ENCODE assay signal across 8 mouse cellular contexts in the genomic region with DNA sequence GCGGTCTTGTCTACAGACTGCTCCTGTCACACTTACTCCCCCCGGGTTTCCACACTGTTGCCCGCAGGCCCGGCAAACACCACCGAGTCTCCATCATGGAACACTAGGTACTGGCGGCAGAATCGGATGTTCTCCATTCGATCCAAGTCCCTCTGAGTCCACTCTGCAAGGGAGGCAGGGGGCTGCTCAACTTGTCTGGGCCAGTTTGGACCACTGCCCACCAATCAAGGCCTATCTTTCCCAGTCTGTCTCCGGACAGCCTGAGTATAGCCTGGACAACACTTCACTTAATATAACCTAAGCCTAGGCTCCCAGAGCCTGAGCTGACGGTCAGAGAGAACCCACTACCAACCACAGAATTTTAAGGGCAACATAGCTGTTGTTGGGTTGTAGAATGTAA. TPM values are rescaled to one million over a fixed set of nuclear protein-coding genes. Genes with fewer than 3 reads are reported as not detected.
DNase-seq lines count a peak whose midpoint lies in the region; ATAC-seq and TF ChIP-seq lines count a peak whose summit lies in the region.

No protein-coding gene starts in this region.

- no peaks in the 10 kb centered on the region for H3K9me3 ChIP-seq in heart, embryonic 15.5 days (replicated peaks)
- no peaks in the 10 kb centered on the region for H3K9me3 ChIP-seq in G1E (replicated peaks)
- H3K9me3 ChIP-seq in hindbrain, embryonic 10.5 days, result no peaks in the 10 kb centered on the region
- no peaks in the 10 kb centered on the region for H3K9me3 ChIP-seq in midbrain, embryonic 12.5 days

- H3K27me3 ChIP-seq in heart, embryonic 15.5 days, result no peaks in the 10 kb centered on the region
- no peaks in the 10 kb centered on the region; the same call in 1 of the 2 replicates for H3K27me3 ChIP-seq in G1E (ENCODE audit: insufficient read depth, low read length)
- H3K27me3 ChIP-seq in hindbrain, embryonic 10.5 days (ENCODE audit: insufficient read depth, poor library complexity, severe bottlenecking), result no peaks in the 10 kb centered on the region
- H3K27me3 ChIP-seq in midbrain, embryonic 12.5 days, result no peaks in the 10 kb centered on the region

- H3K36me3 ChIP-seq in heart, embryonic 15.5 days, result peaks cover 39% of the 10 kb centered on the region
- H3K36me3 ChIP-seq in G1E (replicated peaks), result peaks cover 72% of the 10 kb centered on the region
- peaks cover 45% of the 10 kb centered on the region for H3K36me3 ChIP-seq in hindbrain, embryonic 10.5 days
- H3K36me3 ChIP-seq in midbrain, embryonic 12.5 days, result peaks cover 44% of the 10 kb centered on the region

- peak overlapping the region; percentile 84 for H3K27ac ChIP-seq in heart, embryonic 15.5 days
- peak overlapping the region; percentile 93 for H3K27ac ChIP-seq in hindbrain, embryonic 10.5 days
- H3K27ac ChIP-seq in midbrain, embryonic 12.5 days (replicated peaks), result no peak overlapping the region; the same call in 1 of the 2 replicates

- H3K4me2 ChIP-seq in heart, embryonic 15.5 days, result peak overlapping the region; percentile 98
- peak overlapping the region; percentile 95 for H3K4me2 ChIP-seq in midbrain, embryonic 12.5 days (replicated peaks)

- H3K4me3 ChIP-seq in heart, embryonic 15.5 days, result peak overlapping the region; percentile 87
- peak overlapping the region; percentile 94 for H3K4me3 ChIP-seq in G1E (ENCODE audit: low read depth, low read length)
- H3K4me3 ChIP-seq in hindbrain, embryonic 10.5 days, result peak overlapping the region; percentile 94
- H3K4me3 ChIP-seq in midbrain, embryonic 12.5 days, result peak overlapping the region; percentile 88

- H3K9ac ChIP-seq in heart, embryonic 15.5 days, result peak overlapping the region; percentile 86
- peak overlapping the region; percentile 90 for H3K9ac ChIP-seq in midbrain, embryonic 12.5 days (replicated peaks)

- no peak for ATAC-seq in heart, embryonic 15.5 days (replicated peaks; ENCODE audit: insufficient number of reproducible peaks, insufficient read depth, low FRiP score, low read depth)
- ATAC-seq in G1E (ENCODE audit: extremely low read depth, insufficient number of reproducible peaks, low FRiP score, poor library complexity, severe bottlenecking), result no peak
- no peak for ATAC-seq in midbrain, embryonic 12.5 days (ENCODE audit: low FRiP score, low read depth)

- 61% methylated on average over 10 of the region's 10 CpGs for WGBS in heart, embryonic 15.5 days
- 80% methylated on average over 10 of the region's 10 CpGs for whole genome bisulfite sequencing in hindbrain, embryonic 10.5 days
- 75% methylated on average over 10 of the region's 10 CpGs for WGBS in midbrain, embryonic 12.5 days

- TF ChIP-seq CTCF in G1E (IDR thresholded peaks at IDR 0.05; ENCODE audit: low read depth, low read length), result no peak

- no peak for DNase-seq in heart, adult 11 months
- DNase-seq in G1E (ENCODE audit: low spot score), result no peak
- no peak for DNase-seq in hindbrain, embryonic 10.5 days (ENCODE audit: low spot score)
- DNase-seq in adrenal gland, postnatal 10 days, result no peak
- DNase-seq in thymus, postnatal 10 days (ENCODE audit: low spot score in 2 of 2), result no peak
- DNase-seq in gastrocnemius, postnatal 4 days (ENCODE audit: low spot score in 2 of 2), result no peak

- peaks cover 35% of the 10 kb centered on the region for H3K4me1 ChIP-seq in heart, embryonic 15.5 days (replicated peaks)
- peaks cover 76% of the 10 kb centered on the region for H3K4me1 ChIP-seq in G1E (ENCODE audit: insufficient read depth, low read depth, low read length)
- H3K4me1 ChIP-seq in hindbrain, embryonic 10.5 days (replicated peaks), result peaks cover 38% of the 10 kb centered on the region
- peaks cover 28% of the 10 kb centered on the region for H3K4me1 ChIP-seq in midbrain, embryonic 12.5 days

RNA-seq across cellular contexts. Expression of a gene that starts 0.8 kb away (rescaled TPM):
- 46.4 and 65.9 TPM in 2 replicates for polyA plus RNA-seq in heart, embryonic 15.5 days (2015; fragmentation: Nextera tagmentation; extraction: Ambion mirVana)
- 65.0 and 148 TPM in 2 replicates for total RNA-seq in G1E (2014; fragmentation: Nextera tagmentation)
- total RNA-seq in G1E (2017), result 119 and 131 TPM in 2 replicates
- 48.8 and 67.5 TPM in 2 replicates for polyA plus RNA-seq in G1E (2012)
- 77.0 and 83.8 TPM in 2 replicates for polyA plus RNA-seq in hindbrain, embryonic 10.5 days (2016; fragmentation: Nextera tagmentation; extraction: Ambion mirVana)
- 63.2 and 70.2 TPM in 2 replicates for polyA plus RNA-seq in midbrain, embryonic 12.5 days (2016; fragmentation: Nextera tagmentation; extraction: Ambion mirVana)
- 10 to 100 TPM; 72.2 to 81.8 TPM for total RNA-seq in adrenal gland, postnatal 10 days (2021)
- 10 to 100 TPM; 47.7 to 51.5 TPM for total RNA-seq in gastrocnemius, postnatal 4 days (2021)

RNA-seq across cellular contexts. Expression of a gene that starts 10.4 kb away (rescaled TPM):
- 29.8 and 33.3 TPM in 2 replicates for polyA plus RNA-seq in heart, embryonic 15.5 days (2015; fragmentation: Nextera tagmentation; extraction: Ambion mirVana)
- total RNA-seq in G1E (2014; fragmentation: Nextera tagmentation) (104 and 255 TPM in 2 replicates), G1E (2017) (18.6 and 23.5 TPM in 2 replicates)
- polyA plus RNA-seq in G1E (2012), result 39.5 and 74.5 TPM in 2 replicates
- polyA plus RNA-seq in hindbrain, embryonic 10.5 days (2016; fragmentation: Nextera tagmentation; extraction: Ambion mirVana), result 36.6 and 39.1 TPM in 2 replicates
- 41.2 and 43.4 TPM in 2 replicates for polyA plus RNA-seq in midbrain, embryonic 12.5 days (2016; fragmentation: Nextera tagmentation; extraction: Ambion mirVana)
- total RNA-seq in adrenal gland, postnatal 10 days (2021), result 10 to 100 TPM; 54.3 to 71.9 TPM
- 10 to 100 TPM; 83.8 to 94.8 TPM for total RNA-seq in gastrocnemius, postnatal 4 days (2021)

RNA-seq across cellular contexts. Expression of a gene that starts 13.3 kb away (rescaled TPM):
- polyA plus RNA-seq in heart, embryonic 15.5 days (2015; fragmentation: Nextera tagmentation; extraction: Ambion mirVana), result 0.81 TPM in 1 of 2 replicates, not detected in the other
- 7.1 and 11.0 TPM in 2 replicates for total RNA-seq in G1E (2014; fragmentation: Nextera tagmentation)
- 16.6 and 17.9 TPM in 2 replicates for total RNA-seq in G1E (2017)
- 6.7 and 8.4 TPM in 2 replicates for polyA plus RNA-seq in G1E (2012)
- polyA plus RNA-seq in hindbrain, embryonic 10.5 days (2016; fragmentation: Nextera tagmentation; extraction: Ambion mirVana), result 0.34 and 0.39 TPM in 2 replicates
- 0.14 TPM in 1 of 2 replicates, not detected in the other for polyA plus RNA-seq in midbrain, embryonic 12.5 days (2016; fragmentation: Nextera tagmentation; extraction: Ambion mirVana)
- total RNA-seq in adrenal gland, postnatal 10 days (2021), result 10 to 100 TPM; 12.8 to 28.1 TPM
- under 1 TPM in 1 of 2 experiments, not detected in 1; 0.36 TPM for total RNA-seq in gastrocnemius, postnatal 4 days (2021)

RNA-seq across cellular contexts. Expression of a gene that starts 40.6 kb away (rescaled TPM):
- polyA plus RNA-seq in heart, embryonic 15.5 days (2015; fragmentation: Nextera tagmentation; extraction: Ambion mirVana), result 1.5 and 2.3 TPM in 2 replicates
- total RNA-seq in G1E (2014; fragmentation: Nextera tagmentation), result 0.63 TPM in 1 of 2 replicates, not detected in the other
- 1.7 and 2.0 TPM in 2 replicates for total RNA-seq in G1E (2017)
- 0.31 and 0.35 TPM in 2 replicates for polyA plus RNA-seq in G1E (2012)
- polyA plus RNA-seq in hindbrain, embryonic 10.5 days (2016; fragmentation: Nextera tagmentation; extraction: Ambion mirVana), result 2.4 and 3.4 TPM in 2 replicates
- polyA plus RNA-seq in midbrain, embryonic 12.5 days (2016; fragmentation: Nextera tagmentation; extraction: Ambion mirVana), result 3.2 and 4.6 TPM in 2 replicates
- 1 to 10 TPM; 2.7 to 3.4 TPM for total RNA-seq in adrenal gland, postnatal 10 days (2021)
- 1 to 10 TPM; 3.2 to 3.4 TPM for total RNA-seq in gastrocnemius, postnatal 4 days (2021)

RNA-seq across cellular contexts. Expression of a gene that starts 44.5 kb away (rescaled TPM):
- polyA plus RNA-seq in heart, embryonic 15.5 days (2015; fragmentation: Nextera tagmentation; extraction: Ambion mirVana), result 18.3 and 23.8 TPM in 2 replicates
- total RNA-seq in G1E (2014; fragmentation: Nextera tagmentation), result 7.2 and 8.5 TPM in 2 replicates
- total RNA-seq in G1E (2017), result 19.4 and 22.0 TPM in 2 replicates
- polyA plus RNA-seq in G1E (2012), result 5.1 and 6.6 TPM in 2 replicates
- polyA plus RNA-seq in hindbrain, embryonic 10.5 days (2016; fragmentation: Nextera tagmentation; extraction: Ambion mirVana), result 24.9 and 30.7 TPM in 2 replicates
- polyA plus RNA-seq in midbrain, embryonic 12.5 days (2016; fragmentation: Nextera tagmentation; extraction: Ambion mirVana), result 17.3 and 18.2 TPM in 2 replicates
- total RNA-seq in adrenal gland, postnatal 10 days (2021), result 10 to 100 TPM; 18.5 to 21.0 TPM
- total RNA-seq in gastrocnemius, postnatal 4 days (2021), result 10 to 100 TPM; 18.2 to 20.6 TPM
